Mouse (Mus musculus) cerebellum, adult 2 months (tissue): Measurements from ENCODE around the gene Iqgap1. TPM values are rescaled to one million over a fixed set of nuclear protein-coding genes. Genes with fewer than 3 reads are reported as not detected.

Source experiments
- DNase-seq, 2 experiments: peaks; one replicate each; pipeline ENCODE4 v3.0.0; 2021
- H3K27ac ChIP-seq: fragments of 200-500 bp; 2 replicates; pipeline ENCODE4 v1.5.1; 2012; ENCODE audit warnings: low read length, control low read depth, inconsistent platforms; ENCODE audit not compliant: insufficient read depth
- H3K27me3 ChIP-seq: fragments of 200-500 bp; 2 replicates; pipeline ENCODE4 v1.6.1; 2012; ENCODE audit warnings: inconsistent platforms, mild to moderate bottlenecking, low read length, moderate library complexity; ENCODE audit not compliant: control insufficient read depth, insufficient read depth
- H3K4me1 ChIP-seq: fragments of 200-500 bp; 2 replicates; pipeline ENCODE4 v1.6.1; 2011; ENCODE audit warnings: low read length; ENCODE audit not compliant: control insufficient read depth, insufficient read depth
- H3K4me3 ChIP-seq: fragments of 200-500 bp; replicated peaks from 2 replicates; pipeline ENCODE3; 2011; ENCODE audit warnings: mild to moderate bottlenecking, low read depth, low read length, control low read depth; ENCODE audit not compliant: insufficient read depth
- CTCF ChIP-seq: fragments of 200-500 bp; IDR thresholded peaks from 2 replicates; pipeline ENCODE4 v1.5.1; 2011; ENCODE audit warnings: low read depth, mild to moderate bottlenecking, control low read depth, low read length, moderate library complexity, borderline replicate concordance; ENCODE audit not compliant: insufficient read depth
- POLR2A ChIP-seq: fragments of 200-500 bp; IDR thresholded peaks from 2 replicates; pipeline ENCODE4 v1.6.1; 2011; ENCODE audit warnings: low read length, control low read depth, borderline replicate concordance; ENCODE audit not compliant: insufficient read depth
- WGBS: fragments of 180-500 bp; shearing (Covaris S2); methylation state at CpG from one replicate; pipeline ENCODE4 v1.1.7; 2018; 5-methylcytosine and 5-hydroxymethylcytosine counted together
- polyA plus RNA-seq: library from polyadenylated mRNA; depleted of rRNA; stranded (reverse); fragments of >200 nt; gene quantifications from 2 replicates; pipeline ENCODE4 v1.2.3, GENCODE M21; 2012

The Iqgap1 gene
- polyA plus RNA-seq, 1 experiment, result 21.0 TPM

DNA sequence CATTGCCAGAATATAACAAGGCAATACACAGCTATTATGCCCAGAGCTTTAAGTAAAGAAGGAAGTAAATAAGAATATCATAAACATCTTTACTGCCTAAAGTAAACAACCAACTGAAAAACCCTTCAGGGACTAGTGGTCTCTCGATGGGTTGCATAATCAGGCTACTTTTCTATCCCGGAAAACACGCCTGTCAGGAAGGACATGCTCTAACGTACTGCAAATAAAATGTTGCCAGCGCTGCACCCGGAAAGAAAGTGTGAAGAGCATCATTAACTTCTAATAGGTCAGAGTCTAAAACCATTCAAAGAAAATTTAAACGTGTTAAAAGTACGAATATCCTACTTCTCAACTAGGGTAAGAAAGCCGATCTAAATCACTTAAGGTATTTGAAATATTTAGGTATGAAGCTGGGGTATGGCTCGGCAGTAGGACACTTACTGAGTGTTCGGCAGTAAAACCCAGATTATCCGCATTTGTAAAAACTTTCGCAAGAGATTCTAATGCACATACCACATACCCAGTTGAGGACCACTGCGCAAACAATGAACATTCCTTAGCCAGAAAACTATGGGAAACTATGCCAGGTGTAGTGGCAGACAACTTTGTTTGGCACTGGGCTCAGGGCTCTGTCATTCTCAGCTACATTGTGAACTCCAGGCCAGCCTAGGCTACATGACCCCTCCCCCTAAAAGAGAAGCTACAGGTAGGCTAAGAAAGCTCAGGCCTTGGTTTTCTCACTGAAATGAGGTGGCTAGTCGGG is 28.8 kb downstream of the Iqgap1 start:
- Histone ChIP-seq H3K27me3 (no peaks in the 10 kb centered on the region), H3K27ac (no peak overlapping the region), H3K4me3 (no peak overlapping the region), H3K4me1 (peaks cover 9% of the 10 kb centered on the region)
- no peak for TF ChIP-seq POLR2A
- TF ChIP-seq CTCF, result no peak
- WGBS, result 93% methylated on average over 15 of the region's 15 CpGs
- no peak for DNase-seq

DNA sequence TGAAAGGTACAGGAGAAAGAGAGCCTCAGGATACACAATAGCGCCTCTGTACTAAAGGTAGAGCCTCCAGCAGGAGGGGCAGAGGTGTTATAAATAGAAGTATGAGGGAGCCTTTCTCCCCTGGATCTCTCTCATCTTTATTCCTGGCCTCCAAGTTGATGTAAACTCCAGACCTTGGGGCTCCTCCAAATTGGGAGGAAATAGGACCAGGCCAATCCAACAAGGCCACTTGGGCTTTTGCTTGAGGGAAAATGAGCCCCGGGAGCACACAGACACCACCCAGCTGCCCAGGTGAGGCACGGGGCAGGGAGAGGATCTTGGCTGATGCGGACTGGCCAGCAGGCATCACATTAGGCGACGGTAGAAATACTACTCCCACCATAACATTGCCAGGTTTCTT is 29.5 kb downstream of the Iqgap1 start:
- no peak overlapping the region for H3K4me3 ChIP-seq
- TF ChIP-seq POLR2A (no peak), CTCF (no peak)
- no peak for DNase-seq
- no peak overlapping the region for H3K27ac ChIP-seq
- H3K4me1 ChIP-seq, result peaks cover 3% of the 10 kb centered on the region; the same call in 1 of the 2 replicates
- no peaks in the 10 kb centered on the region for H3K27me3 ChIP-seq
- 34% methylated on average over 6 of the region's 6 CpGs for WGBS

DNA sequence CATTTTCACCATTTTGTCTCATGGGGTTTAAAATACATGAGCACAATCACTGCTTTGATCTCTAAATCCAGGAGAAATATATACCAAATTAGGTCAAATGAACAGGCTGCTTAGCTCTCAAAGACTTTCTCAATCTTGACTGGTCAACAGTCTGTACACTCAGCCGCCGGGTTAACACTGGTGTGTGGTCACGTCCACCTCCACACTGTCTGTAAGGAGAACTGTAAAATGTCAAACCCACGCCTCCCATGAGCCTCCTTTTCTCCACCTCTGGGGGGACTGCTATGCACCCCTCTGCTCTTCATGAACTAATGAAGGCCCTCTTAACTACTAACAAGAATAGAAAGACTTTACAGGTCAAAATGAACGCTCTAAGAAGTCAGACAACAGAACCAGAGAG is 36.2 kb downstream of the Iqgap1 start:
- no peaks in the 10 kb centered on the region for H3K4me1 ChIP-seq
- TF ChIP-seq CTCF (no peak), POLR2A (no peak)
- H3K27ac ChIP-seq, result no peak overlapping the region
- no peaks in the 10 kb centered on the region for H3K27me3 ChIP-seq
- no peak overlapping the region for H3K4me3 ChIP-seq
- no peak for DNase-seq
- 87% methylated on average over 5 of the region's 5 CpGs for WGBS

DNA sequence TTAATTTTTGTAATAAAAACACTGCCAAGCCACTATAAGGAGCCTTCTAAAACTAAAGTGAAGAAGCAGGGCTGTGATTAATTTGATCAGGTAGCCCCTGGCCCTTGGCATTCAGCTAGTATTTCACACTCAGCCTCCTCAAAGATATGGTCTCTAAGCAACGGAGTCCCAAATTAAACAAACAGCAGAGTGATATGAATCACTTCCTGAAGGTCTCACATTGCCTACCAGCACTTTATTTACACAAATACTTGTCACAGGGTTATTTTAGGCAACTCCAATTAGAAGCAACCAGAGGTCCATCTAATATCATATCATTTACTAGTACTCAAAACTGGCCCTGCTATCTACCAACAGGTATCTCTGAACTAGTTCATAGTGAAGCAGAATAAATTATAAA is 36.7 kb downstream of the Iqgap1 start:
- Histone ChIP-seq H3K27me3 (no peaks in the 10 kb centered on the region), H3K4me3 (no peak overlapping the region), H3K27ac (no peak overlapping the region), H3K4me1 (no peaks in the 10 kb centered on the region)
- TF ChIP-seq POLR2A (no peak), CTCF (no peak)
- WGBS, result 46% methylated on average over 1 of the region's 1 CpGs
- DNase-seq, result no peak

DNA sequence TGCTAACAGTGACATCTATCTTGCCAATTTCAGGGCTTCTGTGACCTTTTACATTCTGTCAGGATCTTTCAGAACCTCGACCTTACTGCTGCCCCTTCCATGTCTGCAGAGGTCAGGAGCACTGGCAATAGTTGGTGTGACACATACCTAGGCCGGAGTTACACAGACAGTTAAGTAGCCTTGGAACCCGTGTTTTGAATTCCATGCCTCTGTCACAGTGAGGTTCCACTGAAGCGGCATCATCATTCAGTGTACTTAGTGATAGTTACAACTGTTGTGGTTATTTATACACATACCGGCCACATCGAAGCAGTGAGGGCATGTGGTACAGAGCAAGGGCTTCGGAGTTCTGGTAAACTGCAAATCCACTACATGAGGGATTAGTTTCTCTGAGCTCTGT is 37.8 kb downstream of the Iqgap1 start:
- 92% methylated on average over 7 of the region's 7 CpGs for WGBS
- no peaks in the 10 kb centered on the region for H3K27me3 ChIP-seq
- H3K4me3 ChIP-seq, result no peak overlapping the region
- no peaks in the 10 kb centered on the region for H3K4me1 ChIP-seq
- DNase-seq, result no peak
- no peak overlapping the region for H3K27ac ChIP-seq
- TF ChIP-seq POLR2A (no peak), CTCF (no peak)

DNA sequence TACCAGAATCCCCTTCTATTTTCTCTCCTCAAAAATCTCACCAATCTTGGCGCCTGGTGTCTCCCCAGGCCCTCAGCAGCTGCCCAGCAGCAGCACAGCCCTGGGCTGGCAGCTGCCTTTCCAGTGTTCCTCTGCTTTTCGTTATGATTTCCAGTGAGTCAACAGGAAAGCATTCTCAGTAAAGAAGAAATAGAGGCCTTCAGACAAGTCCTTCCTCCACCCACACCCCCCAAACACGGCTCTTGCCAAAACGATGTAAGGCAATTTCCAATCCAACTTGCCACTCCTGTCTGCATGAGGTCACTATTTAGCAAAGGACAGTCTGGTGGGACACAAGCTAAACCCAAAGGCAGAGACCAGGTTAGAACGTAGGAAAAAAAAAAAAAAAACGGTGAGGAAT is 39.0 kb downstream of the Iqgap1 start:
- H3K27ac ChIP-seq, result no peak overlapping the region
- 69% methylated on average over 6 of the region's 6 CpGs for WGBS
- no peak for DNase-seq
- TF ChIP-seq CTCF (no peak), POLR2A (no peak)
- H3K27me3 ChIP-seq, result no peaks in the 10 kb centered on the region
- no peak overlapping the region for H3K4me3 ChIP-seq
- H3K4me1 ChIP-seq, result no peaks in the 10 kb centered on the region

DNA sequence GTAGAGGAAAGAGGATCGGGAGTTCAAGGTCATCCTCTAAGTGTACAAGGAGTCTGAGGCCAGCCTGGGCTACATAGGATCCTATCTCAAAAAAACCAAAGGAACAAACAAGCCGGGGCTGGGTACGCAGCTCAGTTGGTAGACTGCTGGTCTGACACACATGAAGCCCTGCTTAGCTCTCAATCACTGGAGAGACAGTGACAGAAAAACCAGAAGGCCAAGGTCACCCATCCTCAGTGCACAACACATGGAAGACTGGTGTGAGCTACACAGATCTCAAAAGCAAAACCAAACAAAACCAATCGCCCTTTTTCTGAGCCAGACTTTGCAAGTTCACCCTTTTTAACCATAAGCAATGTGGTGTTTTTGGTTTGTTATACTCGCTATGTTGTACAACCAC is 41.9 kb downstream of the Iqgap1 start:
- Histone ChIP-seq H3K4me3 (no peak overlapping the region), H3K27ac (no peak overlapping the region), H3K4me1 (0 out of 2 replicates have a peak, but pooled peaks cover 2% of the 10 kb centered on the region), H3K27me3 (no peaks in the 10 kb centered on the region)
- DNase-seq, result no peak
- WGBS, result 93% methylated on average over 5 of the region's 5 CpGs
- TF ChIP-seq POLR2A, result no peak
- no peak for TF ChIP-seq CTCF

DNA sequence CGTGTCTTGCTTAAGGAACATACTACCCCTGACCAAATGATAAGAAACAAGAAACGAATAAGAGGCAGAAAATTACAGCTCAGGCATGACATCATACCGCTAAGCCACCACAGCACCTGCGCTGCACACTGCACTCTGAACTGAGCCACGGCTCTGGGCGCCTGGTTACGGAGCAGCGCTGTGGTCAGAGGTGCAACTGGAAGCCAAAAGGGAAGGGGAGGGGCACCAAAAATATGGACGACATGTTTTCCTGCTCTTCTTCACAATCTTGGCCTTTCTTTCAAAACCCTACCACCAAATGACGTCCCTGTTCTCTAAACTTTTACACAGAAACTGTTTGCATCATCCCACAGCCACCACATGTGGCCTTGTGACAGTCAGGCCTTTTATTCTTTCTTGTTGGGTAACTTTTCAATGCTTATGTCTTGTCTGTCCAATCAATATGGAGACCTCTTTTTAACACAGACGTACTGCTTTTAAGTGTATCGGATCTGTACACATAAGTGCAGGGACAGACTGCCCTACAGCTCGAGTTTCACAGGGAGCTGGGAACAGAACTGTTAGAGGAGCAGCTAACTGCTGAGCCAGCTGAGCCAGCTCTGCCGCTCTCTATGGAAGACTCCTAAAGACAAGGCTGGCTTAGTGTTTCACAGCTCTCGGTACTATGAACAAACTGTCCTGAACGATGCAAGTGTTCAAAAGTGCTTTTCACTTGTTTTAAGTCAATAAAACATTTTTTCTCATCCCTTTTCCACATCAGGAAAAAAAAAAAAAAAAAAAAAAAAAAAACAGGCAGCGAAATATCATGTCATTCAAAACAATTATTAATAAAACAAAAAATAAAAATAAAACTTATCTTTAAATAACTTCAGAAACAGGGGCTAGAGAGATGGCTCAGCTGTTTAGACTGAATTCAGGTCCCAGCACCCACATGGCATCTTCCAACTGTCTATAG is 43.3 kb downstream of the Iqgap1 start:
- H3K27ac ChIP-seq, result no peak overlapping the region
- 81% methylated on average over 17 of the region's 17 CpGs for WGBS
- no peak overlapping the region for H3K4me3 ChIP-seq
- DNase-seq, result no peak
- H3K27me3 ChIP-seq, result no peaks in the 10 kb centered on the region
- TF ChIP-seq POLR2A (no peak), CTCF (no peak)
- 0 out of 2 replicates have a peak, but pooled peaks cover 2% of the 10 kb centered on the region for H3K4me1 ChIP-seq
